Mouse (Mus musculus) midbrain, embryonic 15.5 days (tissue): Measurements from ENCODE around the gene Pkig. TPM values are rescaled to one million over a fixed set of nuclear protein-coding genes. Genes with fewer than 3 reads are reported as not detected.

Source experiments
- ATAC-seq: fragments of 200-750 bp; cut with Nextera tagmentation; replicated peaks from 2 replicates; pipeline ENCODE4 v1.8.0; 2017; ENCODE audit warnings: moderate TSS enrichment
- H3K27ac ChIP-seq: fragments of 300-500 bp; sonication (generic); 2 replicates; pipeline ENCODE4 v1.5.1; 2015; ENCODE audit warnings: mild to moderate bottlenecking, inconsistent platforms
- H3K27me3 ChIP-seq: fragments of 300-500 bp; sonication (generic); replicated peaks from 2 replicates; pipeline ENCODE4 v1.6.1; 2015; ENCODE audit warnings: inconsistent platforms
- H3K36me3 ChIP-seq: fragments of 300-500 bp; sonication (generic); replicated peaks from 2 replicates; pipeline ENCODE4 v1.6.1; 2015; ENCODE audit warnings: inconsistent platforms
- H3K4me1 ChIP-seq: fragments of 300-500 bp; sonication (generic); 2 replicates; pipeline ENCODE4 v1.6.1; 2015; ENCODE audit warnings: inconsistent platforms
- H3K4me2 ChIP-seq: fragments of 300-500 bp; sonication (generic); 2 replicates; pipeline ENCODE4 v1.6.1; 2015; ENCODE audit warnings: inconsistent platforms, mild to moderate bottlenecking, moderate library complexity
- H3K4me3 ChIP-seq: fragments of 300-500 bp; sonication (generic); 2 replicates; pipeline ENCODE4 v1.5.1; 2015; ENCODE audit warnings: mild to moderate bottlenecking, inconsistent platforms
- H3K9ac ChIP-seq: fragments of 300-500 bp; sonication (generic); 2 replicates; pipeline ENCODE4 v1.6.1; 2015; ENCODE audit warnings: mild to moderate bottlenecking, inconsistent platforms
- H3K9me3 ChIP-seq: fragments of 300-500 bp; sonication (generic); 2 replicates; pipeline ENCODE4 v1.6.1; 2016; ENCODE audit warnings: inconsistent platforms
- WGBS: fragments of 180-500 bp; shearing (Covaris S2); methylation state at CpG from one replicate; pipeline ENCODE4 v1.1.7; 2015; ENCODE audit warnings: mixed read lengths; 5-methylcytosine and 5-hydroxymethylcytosine counted together
- polyA plus RNA-seq: library from polyadenylated mRNA; unstranded; fragments of >200 nt; fragmentation: Nextera tagmentation; extraction: Ambion mirVana; gene quantifications from 2 replicates; pipeline ENCODE4 v1.2.1, GENCODE M21; 2015

Pkig gene
- polyA plus RNA-seq, 1 experiment from 2014 or later: 125 TPM

- no peak overlapping the region for H3K4me2 ChIP-seq
- 0 out of 2 replicates have a peak, but pooled peaks have one; percentile 52 for ATAC-seq
- no peak overlapping the region for H3K4me3 ChIP-seq
- peaks cover 19% of the 10 kb centered on the region for H3K4me1 ChIP-seq
- 0 out of 2 replicates have a peak overlapping the region, but pooled peaks have one; percentile 34 for H3K27ac ChIP-seq
- H3K27me3 ChIP-seq: no peaks in the 10 kb centered on the region
- no peak overlapping the region for H3K9ac ChIP-seq
- H3K36me3 ChIP-seq: no peaks in the 10 kb centered on the region
- no peaks in the 10 kb centered on the region for H3K9me3 ChIP-seq
- WGBS: 46% methylated on average over 8 of the region's 8 CpGs
Measured at GRCm38 (mm10) chr2:163690409-163691304, 32.5 kb downstream of the Pkig start.

- no peak for ATAC-seq
- WGBS: 94% methylated on average over 6 of the region's 6 CpGs
- Histone ChIP-seq H3K9ac (no peak overlapping the region), H3K4me2 (no peak overlapping the region), H3K9me3 (no peaks in the 10 kb centered on the region), H3K36me3 (no peaks in the 10 kb centered on the region), H3K27ac (no peak overlapping the region), H3K4me3 (no peak overlapping the region), H3K27me3 (no peaks in the 10 kb centered on the region), H3K4me1 (peaks cover 14% of the 10 kb centered on the region)
Measured at GRCm38 (mm10) chr2:163691846-163692605, 33.8 kb downstream of the Pkig start.

GRCm38 (mm10) chr2:163692873-163693612, 34.9 kb downstream of the Pkig start:
- Histone ChIP-seq H3K27ac (no peak overlapping the region), H3K9me3 (no peaks in the 10 kb centered on the region), H3K27me3 (no peaks in the 10 kb centered on the region), H3K36me3 (no peaks in the 10 kb centered on the region), H3K4me3 (no peak overlapping the region), H3K4me2 (no peak overlapping the region), H3K4me1 (peaks cover 15% of the 10 kb centered on the region), H3K9ac (no peak overlapping the region)
- 84% methylated on average over 3 of the region's 3 CpGs for WGBS
- no peak for ATAC-seq

- no peaks in the 10 kb centered on the region for H3K36me3 ChIP-seq
- peaks cover 15% of the 10 kb centered on the region for H3K4me1 ChIP-seq
- no peak overlapping the region for H3K9ac ChIP-seq
- no peaks in the 10 kb centered on the region for H3K9me3 ChIP-seq
- ATAC-seq: no peak
- no peak overlapping the region for H3K4me2 ChIP-seq
- 69% methylated on average over 9 of the region's 9 CpGs for WGBS
- 0 out of 2 replicates have a peak overlapping the region, but pooled peaks have one; percentile 21 for H3K27ac ChIP-seq
- H3K4me3 ChIP-seq: no peak overlapping the region
- no peaks in the 10 kb centered on the region for H3K27me3 ChIP-seq
Measured at GRCm38 (mm10) chr2:163693716-163694314, 35.6 kb downstream of the Pkig start.

GRCm38 (mm10) chr2:163696763-163697162, 38.6 kb downstream of the Pkig start:
- H3K4me1 ChIP-seq: 0 out of 2 replicates have a peak, but pooled peaks cover 3% of the 10 kb centered on the region
- no peak for ATAC-seq
- 33% methylated on average over 2 of the region's 2 CpGs for WGBS

GRCm38 (mm10) chr2:163697764-163698480, 39.7 kb downstream of the Pkig start:
- no peak for ATAC-seq
- H3K27me3 ChIP-seq: no peaks in the 10 kb centered on the region
- WGBS: 63% methylated on average over 12 of the region's 16 CpGs
- H3K9ac ChIP-seq: no peak overlapping the region
- H3K36me3 ChIP-seq: no peaks in the 10 kb centered on the region
- H3K4me2 ChIP-seq: no peak overlapping the region
- H3K4me3 ChIP-seq: no peak overlapping the region
- 0 out of 2 replicates have a peak, but pooled peaks cover 3% of the 10 kb centered on the region for H3K4me1 ChIP-seq
- H3K9me3 ChIP-seq: no peaks in the 10 kb centered on the region
- H3K27ac ChIP-seq: no peak overlapping the region

More at GRCm38 (mm10) chr2:163696763-163697162, 38.6 kb downstream of the Pkig start:
- Histone ChIP-seq H3K27me3 (no peaks in the 10 kb centered on the region), H3K9me3 (no peaks in the 10 kb centered on the region), H3K9ac (no peak overlapping the region), H3K4me3 (no peak overlapping the region), H3K4me2 (no peak overlapping the region), H3K36me3 (no peaks in the 10 kb centered on the region), H3K27ac (no peak overlapping the region)

- Histone ChIP-seq H3K4me2 (no peak overlapping the region), H3K27ac (no peak overlapping the region), H3K4me1 (0 out of 2 replicates have a peak, but pooled peaks cover 3% of the 10 kb centered on the region), H3K4me3 (no peak overlapping the region), H3K9me3 (no peaks in the 10 kb centered on the region), H3K27me3 (no peaks in the 10 kb centered on the region), H3K36me3 (no peaks in the 10 kb centered on the region), H3K9ac (no peak overlapping the region)
- WGBS: 78% methylated on average over 11 of the region's 11 CpGs
- no peak for ATAC-seq
Measured at GRCm38 (mm10) chr2:163699078-163699780, 41.0 kb downstream of the Pkig start.

- Histone ChIP-seq H3K27ac (no peak overlapping the region), H3K4me3 (no peak overlapping the region), H3K4me2 (no peak overlapping the region), H3K9ac (no peak overlapping the region), H3K36me3 (no peaks in the 10 kb centered on the region), H3K27me3 (no peaks in the 10 kb centered on the region), H3K9me3 (no peaks in the 10 kb centered on the region), H3K4me1 (no peaks in the 10 kb centered on the region)
- ATAC-seq: no peak
- 73% methylated on average over 7 of the region's 7 CpGs for WGBS
Measured at GRCm38 (mm10) chr2:163702431-163702830, 44.2 kb downstream of the Pkig start.

- no peaks in the 10 kb centered on the region for H3K4me1 ChIP-seq
- ATAC-seq: no peak
- no peak overlapping the region for H3K4me3 ChIP-seq
- H3K36me3 ChIP-seq: no peaks in the 10 kb centered on the region
- H3K9ac ChIP-seq: no peak overlapping the region
- no peaks in the 10 kb centered on the region for H3K9me3 ChIP-seq
- WGBS: 79% methylated on average over 5 of the region's 5 CpGs
- H3K27me3 ChIP-seq: no peaks in the 10 kb centered on the region
- no peak overlapping the region for H3K27ac ChIP-seq
- no peak overlapping the region for H3K4me2 ChIP-seq
Measured at GRCm38 (mm10) chr2:163702921-163703320, 44.7 kb downstream of the Pkig start.

GRCm38 (mm10) chr2:163703599-163704260, 45.5 kb downstream of the Pkig start:
- no peak overlapping the region for H3K9ac ChIP-seq
- H3K4me1 ChIP-seq: no peaks in the 10 kb centered on the region; the same call in 1 of the 2 replicates
- H3K27me3 ChIP-seq: no peaks in the 10 kb centered on the region
- ATAC-seq: no peak
- H3K9me3 ChIP-seq: no peaks in the 10 kb centered on the region
- no peak overlapping the region for H3K4me2 ChIP-seq
- H3K27ac ChIP-seq: no peak overlapping the region
- H3K4me3 ChIP-seq: no peak overlapping the region
- WGBS: 93% methylated on average over 5 of the region's 5 CpGs
- H3K36me3 ChIP-seq: no peaks in the 10 kb centered on the region
